Mouse (Mus musculus) large intestine, adult 2 months (tissue): ENCODE measurements around the gene Zdhhc5. TPM values are rescaled to one million over a fixed set of nuclear protein-coding genes. Genes with fewer than 3 reads are reported as not detected.
"Not testable (repeated sequence)": the region's sequence is repeated elsewhere in the genome, so short reads cannot be mapped to it uniquely, and the experiment has no call there.

ENCODE experiments used
- DNase-seq: peaks from one replicate; pipeline ENCODE4 v3.0.0-alpha.2; 2012; ENCODE audit warnings: low read depth, low spot score
- WGBS: fragments of 180-500 bp; shearing (Covaris S2); methylation state at CpG from one replicate; pipeline ENCODE4 v1.1.7; 2018; 5-methylcytosine and 5-hydroxymethylcytosine counted together
- polyA plus RNA-seq: library from polyadenylated mRNA; depleted of rRNA; stranded (reverse); fragments of >200 nt; gene quantifications from 2 replicates; pipeline ENCODE4 v1.2.3, GENCODE M21; 2012

Gene Zdhhc5
- polyA plus RNA-seq, 1 experiment: 35.1 TPM

GRCm38 (mm10) chr2:84711898-84712297, 3.1 kb downstream of the Zdhhc5 start:
- WGBS: 81% methylated on average over 2 of the region's 2 CpGs

DNA sequence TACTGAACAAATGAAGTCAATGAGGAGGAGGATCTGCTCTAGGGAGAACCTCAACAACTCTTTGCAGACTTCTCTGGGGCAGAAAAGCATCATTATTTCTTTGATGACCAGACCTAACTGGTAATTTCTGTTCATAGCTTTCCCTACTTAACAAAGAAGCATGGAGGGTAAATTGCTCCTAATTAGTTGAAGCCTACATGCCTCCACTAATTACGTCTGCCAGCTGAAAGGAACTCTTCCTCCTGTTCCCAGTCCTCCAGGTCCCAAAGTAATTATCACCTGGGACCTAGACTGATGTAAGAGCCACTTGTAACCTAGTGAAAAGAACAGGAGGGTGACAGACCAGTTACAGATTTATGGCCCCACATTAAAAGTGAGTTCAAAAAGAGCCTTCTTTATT, 7.5 kb downstream of the Zdhhc5 start:
- 56% methylated on average over 1 of the region's 1 CpGs for WGBS
- no peak for DNase-seq

More at GRCm38 (mm10) chr2:84711898-84712297, 3.1 kb downstream of the Zdhhc5 start:
- no peak for DNase-seq

DNA sequence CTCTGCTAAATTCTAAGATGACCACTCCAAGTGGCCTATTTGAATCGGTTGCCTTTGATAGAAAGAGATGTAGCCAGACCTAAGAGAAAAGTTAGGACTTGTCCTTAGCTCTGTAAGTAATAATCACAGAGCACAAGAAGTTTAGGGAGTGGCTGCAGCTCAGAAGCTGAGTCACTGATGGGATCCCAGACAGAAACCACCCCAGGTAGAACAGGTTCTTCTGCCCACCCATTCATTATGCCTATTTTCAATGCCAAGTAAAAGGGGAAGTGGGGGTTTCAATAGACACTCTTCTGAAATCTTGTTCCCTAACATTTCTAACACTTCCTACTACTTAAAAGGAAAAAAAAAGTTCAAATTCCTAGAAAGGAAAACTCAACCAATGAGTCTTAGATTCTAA, 9.7 kb downstream of the Zdhhc5 start:
- WGBS: 36% methylated on average over 1 of the region's 1 CpGs
- DNase-seq: no peak

GRCm38 (mm10) chr2:84704329-84704728, 10.7 kb downstream of the Zdhhc5 start:
- WGBS: 52% methylated on average over 5 of the region's 5 CpGs
- no peak for DNase-seq

- 96% methylated on average over 1 of the region's 1 CpGs for WGBS
Measured at GRCm38 (mm10) chr2:84703497-84703896, 11.5 kb downstream of the Zdhhc5 start.

GRCm38 (mm10) chr2:84695007-84695695, 19.8 kb downstream of the Zdhhc5 start:
- no peak for DNase-seq
- WGBS: 81% methylated on average over 5 of the region's 5 CpGs

More at GRCm38 (mm10) chr2:84703497-84703896, 11.5 kb downstream of the Zdhhc5 start:
- DNase-seq: no peak

- no peak for DNase-seq
- 84% methylated on average over 12 of the region's 12 CpGs for WGBS
Measured at GRCm38 (mm10) chr2:84690050-84690449, 24.9 kb downstream of the Zdhhc5 start.

GRCm38 (mm10) chr2:84688080-84688844, 26.7 kb downstream of the Zdhhc5 start:
- no peak for DNase-seq
- 82% methylated on average over 2 of the region's 2 CpGs for WGBS

GRCm38 (mm10) chr2:84682605-84683183, 32.3 kb downstream of the Zdhhc5 start:
- DNase-seq: no peak
- WGBS: 50% methylated on average over 6 of the region's 6 CpGs

DNA sequence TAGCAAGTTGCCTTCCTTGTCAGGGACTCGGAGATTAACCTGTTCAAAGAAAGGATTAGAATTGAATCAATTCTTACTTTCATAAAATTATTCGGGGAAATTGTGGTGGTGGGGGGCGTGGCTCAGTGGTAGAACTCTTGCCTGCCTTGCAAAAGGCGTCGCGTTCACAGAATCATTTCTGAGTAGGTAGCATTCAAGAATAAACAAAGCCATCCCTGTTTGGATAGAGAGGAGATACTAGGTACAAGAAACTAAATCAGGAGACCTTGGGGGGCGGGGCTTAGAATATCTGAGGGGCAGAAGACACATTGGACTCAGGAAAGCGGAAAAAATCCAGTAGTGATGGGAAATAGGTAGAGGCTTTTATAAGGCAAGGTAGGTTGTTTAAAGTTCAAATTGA, 36.0 kb downstream of the Zdhhc5 start, which contains the start of gene Tmx2:
Tmx2 (minus strand) TSS at position 125 of the 400 bp plus-strand sequence.
- DNase-seq: no peak
- WGBS: 9% methylated on average over 8 of the region's 8 CpGs

DNA sequence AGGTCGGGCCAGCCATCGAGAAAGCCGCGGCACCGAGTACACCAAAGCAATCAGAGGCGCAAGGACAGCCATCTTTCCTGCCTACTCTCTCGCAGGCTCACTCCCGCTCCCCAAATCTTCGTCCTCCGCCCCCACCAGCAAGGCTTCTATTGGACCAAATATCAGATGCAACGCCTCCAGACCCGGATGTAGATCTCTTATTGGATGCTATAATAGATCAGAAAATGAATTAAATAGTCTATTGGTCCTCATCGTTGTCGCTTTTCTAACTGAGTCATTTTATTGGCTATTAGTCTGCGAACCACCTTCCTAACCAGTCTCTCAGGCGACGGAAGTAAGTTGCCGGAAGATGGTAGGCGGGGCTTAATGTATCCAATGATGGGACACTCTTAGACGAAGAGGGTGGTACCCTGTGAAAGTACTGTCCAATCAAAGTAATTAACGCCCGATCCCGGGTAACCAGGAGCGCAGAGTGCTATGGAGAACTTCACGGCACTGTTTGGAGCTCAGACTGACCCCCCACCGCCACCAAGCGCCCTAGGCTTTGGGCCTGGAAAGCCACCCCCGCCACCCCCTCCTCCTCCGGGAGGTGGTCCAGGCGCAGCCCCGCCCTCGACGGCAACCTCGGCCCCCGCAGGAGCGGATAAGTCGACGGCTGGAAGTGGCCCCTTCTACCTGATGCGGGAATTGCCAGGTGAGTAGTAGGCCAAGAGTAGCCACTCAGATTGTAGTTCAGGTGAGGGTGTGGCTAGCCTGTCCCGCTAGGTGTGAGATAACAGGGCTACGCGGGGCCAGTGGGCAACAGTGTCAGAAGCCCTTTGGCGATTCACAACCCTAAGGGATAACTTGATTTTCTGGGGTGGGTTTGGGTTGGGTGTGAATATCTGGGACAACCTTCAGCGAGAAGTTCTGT, 36.8 kb downstream of the Zdhhc5 start, which contains the start of the genes Gm28635 and Med19:
Gm28635 (minus strand) TSS at position 74 of the 913 bp plus-strand sequence.
Med19 (plus strand) TSS at position 435 of the 913 bp plus-strand sequence.
- DNase-seq: peak; percentile 100
- WGBS: under 1% methylated on average over 44 of the region's 44 CpGs

DNA sequence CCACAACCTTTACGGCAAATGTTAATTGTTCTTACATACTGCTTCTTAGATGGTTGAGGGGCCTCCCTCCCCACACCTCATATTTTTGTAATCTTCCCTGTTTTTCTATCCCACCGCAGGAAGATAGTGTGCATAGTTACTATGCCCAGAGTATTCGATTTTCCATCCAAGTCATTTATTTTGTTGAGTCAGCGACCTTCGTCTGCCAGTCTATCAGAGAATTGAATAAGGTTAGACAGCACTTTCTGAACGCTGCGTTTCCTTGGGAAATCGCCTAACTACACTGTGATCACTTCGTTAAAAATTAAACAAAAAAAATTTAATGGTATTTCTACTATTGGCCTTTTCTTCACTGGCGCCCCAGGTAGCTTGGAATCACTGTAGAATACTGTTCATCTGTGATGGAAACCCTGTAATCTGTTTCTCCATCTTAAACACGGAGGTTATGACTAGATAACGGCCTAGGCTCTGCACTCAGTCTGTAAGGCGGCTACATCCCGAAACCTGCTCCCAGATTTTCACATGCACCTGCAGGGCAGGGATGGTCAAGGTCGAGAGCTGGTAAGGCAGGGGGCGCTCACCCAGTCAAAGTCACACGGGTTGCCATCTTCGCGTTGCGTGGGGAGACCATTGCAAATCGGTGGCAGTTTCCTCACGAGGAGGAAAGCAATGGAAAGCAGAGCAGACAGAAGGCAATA, 37.6 kb downstream of the Zdhhc5 start:
- WGBS: 4% methylated on average over 22 of the region's 22 CpGs
- no peak for DNase-seq

DNA sequence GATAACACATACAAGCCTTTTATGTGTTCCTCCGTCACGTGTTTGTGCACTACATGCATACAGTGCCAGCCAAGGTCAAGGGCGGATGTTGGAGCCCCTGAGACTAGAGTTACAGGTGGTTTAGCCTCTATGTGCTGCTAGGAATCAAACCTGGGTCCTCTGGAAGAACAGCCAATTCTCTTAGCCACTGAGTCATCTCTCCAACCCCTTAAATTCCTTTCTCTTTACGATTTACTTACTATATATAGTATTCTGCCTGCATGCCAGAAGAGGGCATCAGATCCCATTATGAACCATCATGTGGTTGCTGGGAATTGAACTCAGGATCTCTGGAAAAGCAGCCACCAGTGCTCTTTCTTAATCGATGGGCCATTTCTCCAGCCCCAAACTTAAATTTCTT, 43.4 kb downstream of the Zdhhc5 start:
- WGBS: 65% methylated on average over 4 of the region's 5 CpGs
- not testable (repeated sequence) for DNase-seq

- peak; percentile 55 for DNase-seq
- under 1% methylated on average over 20 of the region's 20 CpGs for WGBS
Measured at GRCm38 (mm10) chr2:84670569-84670933, 44.4 kb downstream of the Zdhhc5 start, which contains the start of gene Selenoh. Gene Selenoh (minus strand): TSS chr2:84670770.

DNA sequence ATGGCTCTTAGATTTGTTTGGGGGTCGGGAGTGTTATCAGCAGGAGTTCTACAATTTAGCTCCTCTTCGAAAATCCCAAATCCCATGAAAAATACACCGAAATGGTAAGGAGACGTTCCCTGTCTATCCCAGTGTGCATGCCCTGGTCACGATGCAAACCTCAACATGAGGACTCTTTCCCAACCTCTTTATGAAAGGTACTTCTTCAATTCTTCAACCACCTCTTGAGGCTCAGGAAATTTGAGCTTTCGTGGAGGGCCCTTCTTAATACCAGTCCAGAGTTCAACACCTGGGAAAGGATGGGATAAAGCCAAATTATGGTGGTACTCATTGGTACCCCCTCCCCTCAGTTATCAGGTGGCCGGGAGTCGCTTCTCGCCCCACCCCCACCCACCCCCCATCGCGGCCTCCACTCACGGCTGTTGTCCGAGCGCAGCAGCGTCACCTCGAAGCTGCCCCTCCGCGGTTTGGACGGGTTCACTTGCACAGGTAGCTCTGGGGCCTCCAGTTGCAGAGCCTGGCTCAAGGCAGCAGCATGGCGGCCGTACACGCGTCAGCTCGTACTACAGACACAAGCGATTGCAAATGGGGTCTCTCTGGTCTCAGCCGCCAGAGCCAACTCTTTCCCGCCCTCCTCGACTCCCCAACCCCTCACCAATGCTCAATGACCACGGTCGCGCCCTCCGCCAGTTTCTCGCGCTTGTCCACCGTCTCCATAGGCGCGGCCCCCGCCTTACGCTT, 45.0 kb downstream of the Zdhhc5 start:
- WGBS: 3% methylated on average over 39 of the region's 39 CpGs
- DNase-seq: no peak

- 61% methylated on average over 12 of the region's 12 CpGs for WGBS
- no peak for DNase-seq
Measured at GRCm38 (mm10) chr2:84666081-84666480, 48.9 kb downstream of the Zdhhc5 start.

DNA sequence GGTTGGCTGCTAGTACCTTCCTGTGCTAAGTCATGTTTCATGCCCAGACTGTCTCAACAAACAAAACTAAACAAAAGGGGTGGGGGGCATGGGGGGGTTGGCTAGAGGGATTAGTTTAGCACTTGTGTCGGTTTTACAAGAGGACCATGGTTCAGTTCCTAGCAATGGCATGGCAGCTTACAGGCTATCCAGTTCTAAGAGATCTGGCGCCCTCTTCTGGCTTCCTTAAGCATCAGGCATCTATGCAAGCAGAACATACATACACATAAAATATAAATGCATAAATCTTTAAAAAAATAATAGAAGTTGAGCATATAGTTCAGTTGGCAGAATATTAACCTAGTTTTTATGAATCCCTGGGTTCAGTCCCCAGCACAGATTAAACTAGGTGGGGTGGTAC, 52.1 kb downstream of the Zdhhc5 start:
- WGBS: 46% methylated on average over 2 of the region's 2 CpGs
- no peak for DNase-seq

DNA sequence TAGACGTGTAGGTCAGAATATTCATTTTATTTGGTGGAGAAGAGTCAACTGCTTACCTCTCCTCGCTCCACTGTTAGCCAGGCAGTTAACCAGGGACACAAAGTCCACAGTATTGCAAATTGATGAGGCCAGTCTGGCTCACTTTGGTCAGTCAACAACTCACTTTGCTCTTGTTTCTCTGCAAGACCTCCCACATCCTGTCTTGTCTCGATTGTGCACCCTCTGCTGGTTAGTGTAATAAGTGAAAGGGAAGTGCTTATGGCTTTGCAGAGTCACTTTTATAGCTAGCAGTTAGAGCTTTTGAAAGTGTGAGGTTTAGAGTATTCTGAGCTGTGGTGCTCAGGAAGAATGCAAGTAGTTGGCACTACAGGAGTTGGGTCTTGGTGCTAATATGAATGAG, 54.7 kb downstream of the Zdhhc5 start:
- DNase-seq: no peak

More for the DNA sequence above, 54.7 kb downstream of the Zdhhc5 start:
- WGBS: 34% methylated on average over 3 of the region's 3 CpGs
